Mouse (Mus musculus): ENCODE results near the gene Gid8. TPM values are rescaled to one million over a fixed set of nuclear protein-coding genes. Genes with fewer than 3 reads are reported as not detected.
A peak's percentile ranks its signal among the peaks of the same experiment; 100 is the strongest.

Gid8 gene
- total RNA-seq (2021): 10 to 100 TPM; 77.9 to 79.1 TPM

GRCm38 (mm10) chr2:180709923-180710272 is at the start of gene Gid8, which contains the start of gene Dido1:
TSS of gene Gid8 (plus strand) at chr2:180710117.
TSS of gene Dido1 (minus strand) at chr2:180709999.
- peak; percentile 97 to 98 for DNase-seq
- intact Hi-C loops (cut with DNase I): loop anchor here (2.0 to 10.0 kb wide), 2 partner anchors 31 to 535 kb away; partner anchors contain the start of gene Adrm1

- intact Hi-C loops (cut with DNase I): no loop called here
- no peak for DNase-seq
Measured at GRCm38 (mm10) chr2:180660521-180660920, 49.4 kb upstream of the Gid8 start.

- intact Hi-C loops (cut with DNase I): no loop called here
- DNase-seq: no peak
Measured at GRCm38 (mm10) chr2:180662008-180662407, 47.9 kb upstream of the Gid8 start.

GRCm38 (mm10) chr2:180676706-180677105 is 33.2 kb upstream of the Gid8 start:
- intact Hi-C loops (cut with DNase I): no loop called here
- no peak for DNase-seq

GRCm38 (mm10) chr2:180678609-180679140 is 31.2 kb upstream of the Gid8 start:
- DNase-seq: peak; percentile 82 to 88
- intact Hi-C loops (cut with DNase I): loop anchor here (1.0 to 2.0 kb wide), 2 partner anchors 32 to 67 kb away; partner anchors contain the start of gene Gid8

- no peak for DNase-seq
- intact Hi-C loops (cut with DNase I): no loop called here
Measured at GRCm38 (mm10) chr2:180681225-180681624, 28.7 kb upstream of the Gid8 start.

- intact Hi-C loops (cut with DNase I): no loop called here
- no peak for DNase-seq
Measured at GRCm38 (mm10) chr2:180683524-180683923, 26.4 kb upstream of the Gid8 start.

- intact Hi-C loops (cut with DNase I): no loop called here
- no peak for DNase-seq
Measured at GRCm38 (mm10) chr2:180684031-180684430, 25.9 kb upstream of the Gid8 start.

- intact Hi-C loops (cut with DNase I): no loop called here
- no peak for DNase-seq
Measured at GRCm38 (mm10) chr2:180689841-180690240, 20.1 kb upstream of the Gid8 start.

GRCm38 (mm10) chr2:180692630-180693029 is 17.3 kb upstream of the Gid8 start:
- intact Hi-C loops (cut with DNase I): no loop called here
- peak; percentile 69 for DNase-seq

- no peak for DNase-seq
Measured at GRCm38 (mm10) chr2:180695176-180695575, 14.7 kb upstream of the Gid8 start.

GRCm38 (mm10) chr2:180700457-180700856 is 9.5 kb upstream of the Gid8 start:
- no peak for DNase-seq
- intact Hi-C loops (cut with DNase I): loop anchor here (10.0 kb wide), 1 partner anchor 526 kb away; the partner anchor contains the start of gene Adrm1

More at GRCm38 (mm10) chr2:180695176-180695575, 14.7 kb upstream of the Gid8 start:
- intact Hi-C loops (cut with DNase I): no loop called here

- intact Hi-C loops (cut with DNase I): loop anchor here (10.0 kb wide), 1 partner anchor 526 kb away; the partner anchor contains the start of gene Adrm1
- no peak for DNase-seq
Measured at GRCm38 (mm10) chr2:180701053-180701766, 8.7 kb upstream of the Gid8 start.

- DNase-seq: peak; percentile 95
- intact Hi-C loops (cut with DNase I): loop anchor here (10.0 kb wide), 1 partner anchor 527 kb away; the partner anchor contains the start of gene Adrm1
Measured at GRCm38 (mm10) chr2:180701767-180702621, 7.9 kb upstream of the Gid8 start.

GRCm38 (mm10) chr2:180702701-180703149 is 7.2 kb upstream of the Gid8 start:
- DNase-seq: peak in 1 of 2 experiments; percentile 24
- intact Hi-C loops (cut with DNase I): loop anchor here (10.0 kb wide), 1 partner anchor 528 kb away; the partner anchor contains the start of gene Adrm1

GRCm38 (mm10) chr2:180703175-180703574 is 6.7 kb upstream of the Gid8 start:
- no peak for DNase-seq
- intact Hi-C loops (cut with DNase I): loop anchor here (10.0 kb wide), 1 partner anchor 528 kb away; the partner anchor contains the start of gene Adrm1

GRCm38 (mm10) chr2:180703645-180704359 is 6.1 kb upstream of the Gid8 start:
- intact Hi-C loops (cut with DNase I): loop anchor here (10.0 kb wide), 1 partner anchor 529 kb away; the partner anchor contains the start of gene Adrm1
- DNase-seq: no peak

GRCm38 (mm10) chr2:180704591-180704990 is 5.3 kb upstream of the Gid8 start:
- DNase-seq: peak; percentile 82 to 84
- intact Hi-C loops (cut with DNase I): loop anchor here (10.0 kb wide), 1 partner anchor 530 kb away; the partner anchor contains the start of gene Adrm1

GRCm38 (mm10) chr2:180705066-180705465 is 4.9 kb upstream of the Gid8 start:
- DNase-seq: no peak
- intact Hi-C loops (cut with DNase I): loop anchor here (10.0 kb wide), 1 partner anchor 530 kb away; the partner anchor contains the start of gene Adrm1

- no peak for DNase-seq
- intact Hi-C loops (cut with DNase I): loop anchor here (10.0 kb wide), 1 partner anchor 531 kb away; the partner anchor contains the start of gene Adrm1
Measured at GRCm38 (mm10) chr2:180705975-180706374, 3.9 kb upstream of the Gid8 start.
